Mouse (Mus musculus): ENCODE measurements around the gene Tbc1d8b.

The Tbc1d8b gene

GRCm38 (mm10) chrX:139778886-139779285 lies 94.1 kb downstream of the Tbc1d8b start:
- in situ Hi-C loops (cut with MboI; ENCODE audit: low sequenced_read_pairs) = no loop called here

DNA sequence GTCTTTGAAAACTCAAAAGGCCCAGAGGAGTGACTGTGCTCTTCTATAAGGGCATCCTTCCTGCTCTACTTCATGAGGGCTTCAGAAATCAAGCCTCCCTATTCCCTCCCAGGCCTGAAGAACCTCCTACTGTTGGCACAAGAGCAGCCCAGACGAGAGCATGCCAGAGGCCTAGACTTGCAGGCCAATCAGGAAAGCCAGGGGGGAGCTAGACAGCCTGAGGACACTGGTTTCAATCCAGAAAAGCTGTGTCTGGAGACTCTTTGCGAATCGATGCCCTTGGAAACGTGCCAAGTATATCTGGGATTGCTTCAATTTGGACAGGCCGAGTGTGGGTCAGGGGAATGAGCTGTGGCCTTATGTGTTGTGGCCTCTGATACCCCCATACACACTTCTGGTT lies 94.6 kb downstream of the Tbc1d8b start:
- in situ Hi-C loops (cut with MboI; ENCODE audit: low sequenced_read_pairs) = no loop called here

- in situ Hi-C loops (cut with MboI; ENCODE audit: low sequenced_read_pairs) = no loop called here
Observed at GRCm38 (mm10) chrX:139780988-139781387, 96.2 kb downstream of the Tbc1d8b start.

DNA sequence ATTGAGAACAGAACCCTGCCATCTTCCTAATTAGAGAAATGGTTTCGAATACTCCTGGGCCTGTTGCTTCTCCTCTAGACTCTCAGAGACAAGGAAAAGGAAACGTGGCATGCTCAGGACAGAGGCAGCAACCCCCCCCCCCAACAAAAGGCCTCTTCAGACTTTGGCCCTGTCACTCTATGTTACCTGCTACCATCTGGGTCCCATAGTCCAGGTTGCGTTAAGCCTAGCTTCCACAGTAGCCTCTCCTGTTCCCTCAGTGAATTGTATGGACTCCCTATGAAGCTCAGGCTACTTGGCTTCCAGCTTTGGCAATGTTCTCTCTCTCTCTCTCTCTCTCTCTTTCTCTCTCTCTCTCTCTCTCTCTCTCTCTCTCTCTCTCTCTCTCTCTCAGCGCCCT lies 96.8 kb downstream of the Tbc1d8b start:
- in situ Hi-C loops (cut with MboI; ENCODE audit: low sequenced_read_pairs) = no loop called here

DNA sequence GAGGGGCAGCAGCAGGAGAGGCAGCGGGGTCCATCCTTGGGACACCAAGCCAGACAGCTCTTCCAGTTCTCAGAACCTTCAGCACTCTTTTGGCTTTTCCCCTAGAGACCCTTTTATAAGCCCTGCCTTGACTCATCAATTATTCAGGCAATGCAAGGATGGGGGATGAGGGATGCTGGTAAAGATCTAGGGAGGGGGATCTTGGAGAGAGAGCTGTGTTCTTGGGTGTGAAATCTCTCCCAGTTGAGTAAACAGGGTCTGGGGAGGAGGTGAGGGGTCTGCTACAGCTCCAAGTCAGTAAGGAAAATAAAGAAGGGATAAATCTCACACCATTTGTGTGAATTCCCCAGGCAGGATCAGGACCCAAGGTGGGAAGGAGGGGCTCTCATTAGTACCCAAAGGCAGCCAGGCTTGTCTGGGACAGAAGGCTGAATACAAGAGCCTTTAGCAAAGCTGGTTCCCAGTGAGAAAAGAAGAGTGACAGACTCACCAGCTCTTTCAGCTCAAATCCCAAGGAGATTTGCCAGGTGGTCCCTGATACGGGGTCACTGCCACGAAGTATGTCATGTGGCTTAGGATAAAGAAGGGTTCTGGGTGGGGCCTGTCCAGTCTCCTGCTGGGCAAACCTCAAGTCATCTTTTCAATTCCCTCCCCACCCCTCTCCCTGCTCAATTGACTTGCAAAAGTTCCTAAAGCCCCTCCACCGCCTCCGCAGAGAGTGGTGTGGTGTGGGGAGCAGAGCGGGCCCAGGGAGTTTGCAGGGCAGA lies 97.7 kb downstream of the Tbc1d8b start, which contains the start of gene Ripply1:
Gene Ripply1 (minus strand): TSS at position 76 of the 767 bp plus-strand sequence.
- in situ Hi-C loops (cut with MboI; ENCODE audit: low sequenced_read_pairs) = no loop called here

GRCm38 (mm10) chrX:139783045-139783422 lies 98.2 kb downstream of the Tbc1d8b start:
- in situ Hi-C loops (cut with MboI; ENCODE audit: low sequenced_read_pairs) = no loop called here

- in situ Hi-C loops (cut with MboI; ENCODE audit: low sequenced_read_pairs) = no loop called here
Observed at GRCm38 (mm10) chrX:139785764-139786163, 101.0 kb downstream of the Tbc1d8b start.

DNA sequence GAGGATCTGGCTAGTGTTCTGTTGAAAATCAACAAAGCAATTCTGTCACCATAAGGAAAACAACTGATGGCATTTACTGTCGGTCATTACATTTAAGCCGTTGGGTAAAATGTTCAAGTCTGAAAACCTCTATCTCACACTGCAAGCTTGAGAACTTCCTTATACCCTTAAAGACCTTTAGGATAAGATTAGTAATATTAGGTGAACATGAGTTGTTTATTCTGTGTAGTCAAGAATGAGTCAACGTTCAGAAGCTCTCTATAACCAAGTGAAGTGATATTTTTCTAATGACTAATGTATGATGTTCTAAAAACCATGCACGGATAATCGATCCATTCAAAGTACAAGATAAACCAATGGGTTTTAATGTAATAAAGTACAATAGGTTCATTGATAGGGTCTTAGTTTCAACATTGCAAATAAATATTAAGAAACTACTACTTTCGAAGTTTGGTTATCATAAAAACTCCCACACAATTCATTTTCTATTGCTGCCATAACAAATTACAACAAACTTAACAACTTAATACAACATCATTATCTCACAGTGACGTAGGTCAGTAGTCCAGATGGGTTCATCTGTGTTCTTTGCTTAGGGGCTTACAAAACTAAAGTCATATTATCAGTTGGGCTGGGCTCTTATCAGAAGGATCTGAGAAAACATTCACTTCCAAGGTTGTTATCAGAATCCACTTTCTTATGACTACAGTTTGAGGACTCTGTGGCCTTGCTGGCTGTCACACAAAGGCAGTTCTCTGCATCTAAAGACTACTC lies 109.5 kb downstream of the Tbc1d8b start:
- in situ Hi-C loops (cut with MboI; ENCODE audit: low sequenced_read_pairs) = no loop called here

DNA sequence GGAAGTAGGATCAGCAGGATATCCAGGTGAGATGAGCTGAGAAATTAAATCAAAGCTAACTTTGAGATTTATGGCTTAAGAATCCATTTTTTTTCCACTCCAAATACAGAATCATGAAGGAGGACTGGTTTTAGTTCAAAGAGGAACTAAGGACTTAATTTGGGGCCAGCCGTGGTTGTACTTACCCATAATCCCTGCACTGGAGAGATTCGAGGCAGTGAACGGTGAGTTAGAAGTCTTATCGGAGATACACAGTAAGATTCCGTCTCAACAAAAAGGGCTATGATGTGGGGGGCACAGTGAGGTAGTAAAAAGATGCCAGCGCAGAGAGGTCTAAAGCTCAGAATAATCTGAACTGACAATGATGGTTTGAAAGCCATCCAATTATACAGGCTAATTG lies 111.2 kb downstream of the Tbc1d8b start:
- in situ Hi-C loops (cut with MboI; ENCODE audit: low sequenced_read_pairs) = no loop called here

GRCm38 (mm10) chrX:139797875-139798274 lies 113.1 kb downstream of the Tbc1d8b start:
- in situ Hi-C loops (cut with MboI; ENCODE audit: low sequenced_read_pairs) = no loop called here

- in situ Hi-C loops (cut with MboI; ENCODE audit: low sequenced_read_pairs) = no loop called here
Observed at GRCm38 (mm10) chrX:139799953-139800352, 115.2 kb downstream of the Tbc1d8b start.

GRCm38 (mm10) chrX:139800406-139800878 lies 115.6 kb downstream of the Tbc1d8b start, which contains the start of gene Cldn2:
Cldn2 (plus strand) TSS chrX:139800828.
- in situ Hi-C loops (cut with MboI; ENCODE audit: low sequenced_read_pairs) = no loop called here

All from CH12F3 (cell line).